Mouse (Mus musculus): Measurements from ENCODE around the gene Nav2.

DNA sequence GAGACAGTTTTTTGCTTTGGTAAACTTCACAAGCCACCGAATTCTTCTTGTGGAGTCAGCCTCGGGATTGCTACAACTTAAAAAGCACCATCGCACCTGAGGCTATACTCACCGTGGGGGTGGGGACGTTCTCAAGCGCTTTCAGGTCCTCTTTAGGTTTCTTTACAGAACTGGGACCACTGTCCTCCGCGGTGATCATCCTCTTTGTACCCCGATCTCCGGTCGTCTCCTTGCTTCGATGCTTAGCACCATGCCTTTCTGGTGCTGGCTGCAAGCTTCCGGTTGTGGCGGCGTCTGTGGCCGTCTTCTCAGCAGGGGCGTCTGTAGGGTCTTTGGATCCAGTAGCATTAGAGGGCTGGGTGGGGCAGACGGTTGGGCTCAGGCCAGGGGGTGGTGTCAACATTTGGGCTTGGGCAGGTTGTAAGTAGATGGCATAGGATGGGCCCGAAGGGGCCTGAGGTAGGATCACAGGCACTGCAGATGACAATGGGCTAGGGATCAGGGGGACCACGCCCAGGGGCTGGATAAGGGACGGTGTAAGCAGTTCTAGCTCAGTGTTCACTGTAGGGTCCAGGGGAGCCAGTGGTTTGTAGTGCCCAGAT is 37.8 kb upstream of the Nav2 start:
- no peak for TF ChIP-seq CTCF (IDR thresholded peaks at IDR 0.05; ENCODE audit: low read depth, low read length)
- TF ChIP-seq POLR2AphosphoS5 (IDR thresholded peaks at IDR 0.05; ENCODE audit: insufficient replicate concordance, low read depth, low read length): no peak
- TF ChIP-seq GATA1 (IDR thresholded peaks at IDR 0.05; ENCODE audit: borderline replicate concordance, low read length): no peak
- TF ChIP-seq TAL1 (conservative IDR thresholded peaks at IDR 0.05; ENCODE audit: low read depth, low read length): no peak
